Mouse (Mus musculus) kidney, adult 2 months (tissue): ENCODE measurements around the gene Spryd3. TPM values are rescaled to one million over a fixed set of nuclear protein-coding genes. Genes with fewer than 3 reads are reported as not detected.
"Not testable (repeated sequence)": the region's sequence is repeated elsewhere in the genome, so short reads cannot be mapped to it uniquely, and the experiment has no call there.

Experiments
- DNase-seq: peaks from one replicate; pipeline ENCODE4 v3.0.0; 2021
- H3K27ac ChIP-seq: fragments of 200-500 bp; 2 replicates; pipeline ENCODE4 v1.5.1; 2012; ENCODE audit warnings: low read depth, low read length, control low read depth, inconsistent platforms; ENCODE audit not compliant: insufficient read depth
- H3K27me3 ChIP-seq: fragments of 200-500 bp; replicated peaks from 2 replicates; pipeline ENCODE4 v1.6.1; 2012; ENCODE audit warnings: mild to moderate bottlenecking, moderate library complexity, low read length, inconsistent platforms; ENCODE audit not compliant: control insufficient read depth, insufficient read depth
- H3K36me3 ChIP-seq: fragments of 200-500 bp; 2 replicates; pipeline ENCODE4 v1.6.1; 2012; ENCODE audit warnings: mild to moderate bottlenecking, moderate library complexity, low read length, inconsistent platforms; ENCODE audit not compliant: control insufficient read depth, insufficient read depth
- H3K4me1 ChIP-seq: fragments of 200-500 bp; 2 replicates; pipeline ENCODE4 v1.6.1; 2011; ENCODE audit warnings: low read length; ENCODE audit not compliant: control insufficient read depth, insufficient read depth
- H3K4me3 ChIP-seq: fragments of 200-500 bp; 2 replicates; pipeline ENCODE4 v1.5.1; 2011; ENCODE audit warnings: mild to moderate bottlenecking, low read depth, low read length, control low read depth; ENCODE audit not compliant: insufficient read depth
- CTCF ChIP-seq: fragments of 200-500 bp; conservative IDR thresholded peaks from 2 replicates; pipeline ENCODE4 v1.5.1; 2011; ENCODE audit warnings: low read depth, mild to moderate bottlenecking, control low read depth, low read length, moderate library complexity, mixed read lengths; ENCODE audit not compliant: insufficient read depth, insufficient read length
- POLR2A ChIP-seq: fragments of 200-500 bp; IDR thresholded peaks from one replicate; pipeline ENCODE4 v1.6.1; 2011; ENCODE audit warnings: low read depth, low read length, control low read depth
- WGBS: fragments of 180-500 bp; shearing (Covaris S2); methylation state at CpG from one replicate; pipeline ENCODE4 v1.1.7; 2018; 5-methylcytosine and 5-hydroxymethylcytosine counted together
- polyA plus RNA-seq: library from polyadenylated mRNA; depleted of rRNA; stranded (reverse); fragments of >200 nt; gene quantifications from 2 replicates; pipeline ENCODE4 v1.2.3, GENCODE M21; 2012

The Spryd3 gene
- polyA plus RNA-seq, 1 experiment: 30.1 TPM

- peak overlapping the region; percentile 67; the same call in 1 of the 2 replicates for H3K27ac ChIP-seq
- 52% methylated on average over 4 of the region's 4 CpGs for WGBS
- no peak for TF ChIP-seq CTCF
- TF ChIP-seq POLR2A: no peak
- peaks cover 13% of the 10 kb centered on the region for H3K36me3 ChIP-seq
- DNase-seq: peak; percentile 81
- no peaks in the 10 kb centered on the region for H3K27me3 ChIP-seq
- peaks cover 19% of the 10 kb centered on the region for H3K4me1 ChIP-seq
- H3K4me3 ChIP-seq: no peak overlapping the region
Measured at GRCm38 (mm10) chr15:102082148-102082547, 53.9 kb downstream of the Spryd3 start.

- H3K36me3 ChIP-seq: peaks cover 5% of the 10 kb centered on the region; the same call in 1 of the 2 replicates
- TF ChIP-seq POLR2A (no peak), CTCF (no peak)
- no peak for DNase-seq
- H3K27ac ChIP-seq: peak overlapping the region; percentile 28; the same call in 1 of the 2 replicates
- no peaks in the 10 kb centered on the region for H3K27me3 ChIP-seq
- H3K4me3 ChIP-seq: no peak overlapping the region
- whole genome bisulfite sequencing: 37% methylated on average over 2 of the region's 2 CpGs
- peaks cover 20% of the 10 kb centered on the region for H3K4me1 ChIP-seq
Measured at GRCm38 (mm10) chr15:102080429-102080828, 55.6 kb downstream of the Spryd3 start.

- 66% methylated on average over 8 of the region's 8 CpGs for WGBS
- not testable (repeated sequence) for H3K27me3 ChIP-seq, DNase-seq, H3K36me3 ChIP-seq, H3K27ac ChIP-seq, H3K4me3 ChIP-seq
- peaks cover 25% of the 10 kb centered on the region for H3K4me1 ChIP-seq
Measured at GRCm38 (mm10) chr15:102079924-102080323, 56.1 kb downstream of the Spryd3 start.

GRCm38 (mm10) chr15:102079221-102079620 lies 56.8 kb downstream of the Spryd3 start:
- TF ChIP-seq CTCF (no peak), POLR2A (no peak)
- WGBS: 43% methylated on average over 4 of the region's 4 CpGs
- no peaks in the 10 kb centered on the region for H3K27me3 ChIP-seq
- no peak overlapping the region for H3K4me3 ChIP-seq
- peaks cover 25% of the 10 kb centered on the region for H3K4me1 ChIP-seq
- no peaks in the 10 kb centered on the region for H3K36me3 ChIP-seq
- no peak for DNase-seq
- no peak overlapping the region for H3K27ac ChIP-seq

DNA sequence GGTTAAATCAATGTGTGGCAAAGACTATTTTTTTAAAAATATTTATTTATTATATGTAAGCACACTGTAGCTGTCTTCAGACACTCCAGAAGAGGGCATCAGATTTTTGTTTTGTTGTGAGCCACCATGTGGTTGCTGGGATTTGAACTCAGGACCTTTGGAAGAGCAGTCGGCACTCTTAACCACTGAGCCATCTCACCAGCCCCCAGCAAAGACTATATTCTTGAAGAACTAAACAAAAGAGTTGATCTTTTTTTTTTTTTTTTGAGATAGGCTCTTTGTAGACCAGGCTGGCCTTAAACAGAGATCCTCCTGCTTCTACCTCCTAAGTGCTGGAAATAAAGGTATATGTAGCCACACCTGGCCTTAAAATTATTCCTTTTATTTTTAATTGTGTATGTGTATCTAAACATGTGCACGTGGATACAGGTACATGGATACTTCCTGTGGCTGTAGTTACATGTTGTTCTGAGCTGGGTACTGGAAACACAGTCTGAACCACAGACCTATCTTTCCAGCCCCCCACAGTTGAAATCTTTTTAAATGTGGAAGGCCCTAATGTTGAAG lies 58.8 kb downstream of the Spryd3 start:
- WGBS: 66% methylated on average over 2 of the region's 2 CpGs
- no peak for TF ChIP-seq CTCF
- no peak for TF ChIP-seq POLR2A
- no peak overlapping the region for H3K27ac ChIP-seq
- H3K4me3 ChIP-seq: no peak overlapping the region
- H3K4me1 ChIP-seq: peaks cover 18% of the 10 kb centered on the region
- no peaks in the 10 kb centered on the region for H3K27me3 ChIP-seq
- H3K36me3 ChIP-seq: no peaks in the 10 kb centered on the region
- DNase-seq: no peak

DNA sequence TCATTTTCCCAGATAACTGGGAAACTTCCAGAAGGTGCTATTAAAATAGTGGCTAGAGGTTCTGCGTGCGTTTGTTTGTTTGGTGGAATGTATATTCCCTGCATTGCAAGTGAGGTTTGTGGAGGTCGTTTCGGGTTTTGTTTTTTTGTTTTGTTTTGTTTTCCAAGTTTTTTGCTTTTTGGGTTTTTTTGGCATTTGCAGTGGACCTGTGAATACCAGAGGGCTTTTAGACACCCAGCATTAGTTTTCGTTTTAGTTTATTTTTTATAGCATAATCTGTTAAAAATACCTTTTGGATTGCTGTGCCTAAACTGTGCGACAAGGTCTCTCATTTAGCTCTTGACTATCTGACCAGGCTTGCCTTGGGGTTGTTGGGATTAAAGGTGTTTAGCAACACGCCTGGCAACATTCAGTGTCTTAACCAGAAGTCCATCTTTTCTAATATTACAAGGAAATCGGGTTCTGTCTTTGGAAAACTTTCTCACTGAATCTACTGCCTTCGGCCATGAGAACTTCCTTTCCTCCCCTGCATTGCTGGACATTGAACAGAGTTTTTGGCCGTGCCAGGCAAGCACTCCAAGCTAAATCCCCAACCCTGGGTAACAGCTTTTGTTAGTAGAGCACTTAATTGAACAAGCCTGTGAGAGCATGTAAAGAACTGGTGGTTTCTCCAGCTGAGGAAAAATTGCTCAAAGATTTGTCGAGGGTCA lies 61.0 kb downstream of the Spryd3 start:
- DNase-seq: peak; percentile 49
- no peaks in the 10 kb centered on the region for H3K36me3 ChIP-seq
- 0 out of 2 replicates have a peak overlapping the region, but pooled peaks have one; percentile 17 for H3K4me3 ChIP-seq
- peak overlapping the region; percentile 46; the same call in 1 of the 2 replicates for H3K27ac ChIP-seq
- TF ChIP-seq POLR2A (no peak), CTCF (no peak)
- peaks cover 11% of the 10 kb centered on the region for H3K4me1 ChIP-seq
- WGBS: 5% methylated on average over 11 of the region's 11 CpGs
- no peaks in the 10 kb centered on the region for H3K27me3 ChIP-seq

- H3K4me1 ChIP-seq: peaks cover 8% of the 10 kb centered on the region
- peak overlapping the region; percentile 79 for H3K4me3 ChIP-seq
- H3K27ac ChIP-seq: peak overlapping the region; percentile 84
- H3K36me3 ChIP-seq: no peaks in the 10 kb centered on the region
- peak; percentile 66 for DNase-seq
- WGBS: under 1% methylated on average over 57 of the region's 57 CpGs
- TF ChIP-seq CTCF: no peak
- no peaks in the 10 kb centered on the region for H3K27me3 ChIP-seq
Measured at GRCm38 (mm10) chr15:102074070-102074731, 61.8 kb downstream of the Spryd3 start.
